11 mouse cellular contexts compared by ENCODE assay signal in the genomic region with DNA sequence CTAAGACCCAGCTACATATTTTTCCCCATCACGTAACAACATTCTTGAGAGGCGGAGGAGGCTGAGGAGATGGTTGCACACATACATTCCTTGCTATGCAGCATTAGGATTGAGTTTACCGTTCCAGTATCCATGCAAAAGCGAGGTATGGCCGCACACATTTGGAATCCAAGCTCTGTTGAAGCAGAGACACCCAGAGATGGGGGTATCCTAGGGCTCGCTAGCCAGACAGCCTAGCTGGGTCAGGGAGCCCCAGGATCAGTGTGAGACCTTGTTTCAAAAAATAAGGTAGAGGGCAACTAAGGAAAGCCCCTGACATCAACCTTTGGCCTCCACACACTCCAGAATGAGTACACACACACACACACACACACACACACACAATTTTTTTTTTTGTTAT.
DNase-seq lines count a peak whose midpoint lies in the region; ATAC-seq and TF ChIP-seq lines count a peak whose summit lies in the region.
"Had no signal": no experiment of that assay in that cellular context is flagged by ENCODE, and none has a peak within 500 bp of the region (broad histone marks: within the 10 kb centered on the region; RNA-seq: fewer than 3 reads in every experiment).

No protein-coding gene starts in this region.

- H3K79me2 ChIP-seq in liver, adult 2 months (ENCODE audit: control insufficient read depth, insufficient read depth, low read length), result no peaks in the 10 kb centered on the region

- ATAC-seq in forebrain, embryonic 11.5 days (replicated peaks; ENCODE audit: low FRiP score), result no peak
- ATAC-seq in forebrain, postnatal 0 days, result no peak
- ATAC-seq in hindbrain, embryonic 11.5 days (ENCODE audit: low FRiP score), result no peak
- no peak for ATAC-seq in hindbrain, embryonic 12.5 days (ENCODE audit: low FRiP score)
- ATAC-seq in liver, embryonic 12.5 days, result no peak

- peak; percentile 34 for DNase-seq in forebrain, embryonic 11.5 days (ENCODE audit: low spot score)
- DNase-seq in forebrain, postnatal 0 days, result no peak
- DNase-seq in hindbrain, embryonic 11.5 days (ENCODE audit: low spot score), result no peak
- DNase-seq in liver, adult 2 months (ENCODE audit: extremely low read depth, low read depth, low spot score), result no peak
- no peak for DNase-seq in liver
- no peak for DNase-seq in spleen, adult 18-20 months
- DNase-seq: cerebellum, postnatal 25 days; midbrain, embryonic 14.5 days had no signal

- H3K4me1 ChIP-seq in forebrain, embryonic 11.5 days (replicated peaks; ENCODE audit: control insufficient read depth, insufficient read depth, low read length), result peaks cover 9% of the 10 kb centered on the region
- 0 out of 2 replicates have a peak, but pooled peaks cover 3% of the 10 kb centered on the region for H3K4me1 ChIP-seq in forebrain, postnatal 0 days (ENCODE audit: insufficient read depth)
- H3K4me1 ChIP-seq in hindbrain, embryonic 11.5 days (replicated peaks; ENCODE audit: control insufficient read depth, insufficient read depth, low read length), result no peaks in the 10 kb centered on the region; the same call in 1 of the 2 replicates
- peaks cover 18% of the 10 kb centered on the region for H3K4me1 ChIP-seq in hindbrain, embryonic 12.5 days
- peaks cover 6% of the 10 kb centered on the region for H3K4me1 ChIP-seq in liver, adult 2 months (ENCODE audit: control insufficient read depth, insufficient read depth, low read length)
- H3K4me1 ChIP-seq in liver, embryonic 12.5 days, result peaks cover 55% of the 10 kb centered on the region

- no peak for TF ChIP-seq POLR2A in liver, adult 2 months (IDR thresholded peaks at IDR 0.05; ENCODE audit: extremely low read depth, insufficient read depth, low read length)

- no peaks in the 10 kb centered on the region for H3K36me3 ChIP-seq in forebrain, embryonic 11.5 days (ENCODE audit: control insufficient read depth, insufficient read depth, low read length)
- H3K36me3 ChIP-seq in forebrain, postnatal 0 days (ENCODE audit: insufficient read depth), result no peaks in the 10 kb centered on the region
- no peaks in the 10 kb centered on the region for H3K36me3 ChIP-seq in hindbrain, embryonic 11.5 days (ENCODE audit: control insufficient read depth, insufficient read depth, low read length)
- H3K36me3 ChIP-seq in hindbrain, embryonic 12.5 days, result no peaks in the 10 kb centered on the region
- no peaks in the 10 kb centered on the region for H3K36me3 ChIP-seq in liver, adult 2 months (ENCODE audit: control insufficient read depth, insufficient read depth, low read length)
- H3K36me3 ChIP-seq in liver, embryonic 12.5 days, result no peaks in the 10 kb centered on the region

- H3K9ac ChIP-seq in forebrain, embryonic 11.5 days (ENCODE audit: low read length), result no peak overlapping the region
- H3K9ac ChIP-seq in forebrain, postnatal 0 days, result no peak overlapping the region
- no peak overlapping the region for H3K9ac ChIP-seq in hindbrain, embryonic 11.5 days (ENCODE audit: low read depth, low read length)
- no peak overlapping the region for H3K9ac ChIP-seq in hindbrain, embryonic 12.5 days
- no peak overlapping the region for H3K9ac ChIP-seq in liver, adult 2 months (ENCODE audit: low read depth, low read length)
- no peak overlapping the region for H3K9ac ChIP-seq in liver, embryonic 12.5 days
- H3K9ac ChIP-seq: hindbrain, embryonic 14.5 days had no signal

- no peak overlapping the region for H3K4me3 ChIP-seq in forebrain, embryonic 11.5 days (ENCODE audit: low read depth, low read length)
- H3K4me3 ChIP-seq in forebrain, postnatal 0 days (ENCODE audit: low read depth, low read length), result no peak overlapping the region
- H3K4me3 ChIP-seq in hindbrain, embryonic 11.5 days (ENCODE audit: low read depth, low read length), result no peak overlapping the region
- no peak overlapping the region for H3K4me3 ChIP-seq in hindbrain, embryonic 12.5 days
- H3K4me3 ChIP-seq in liver, adult 2 months (ENCODE audit: insufficient read depth, low read depth, low read length), result no peak overlapping the region
- H3K4me3 ChIP-seq in liver, embryonic 12.5 days, result no peak overlapping the region

- H3K27ac ChIP-seq in forebrain, embryonic 11.5 days (ENCODE audit: low read depth, low read length), result no peak overlapping the region
- no peak overlapping the region for H3K27ac ChIP-seq in forebrain, postnatal 0 days (ENCODE audit: low read depth, low read length)
- H3K27ac ChIP-seq in hindbrain, embryonic 11.5 days (ENCODE audit: low read depth, low read length), result 0 out of 2 replicates have a peak overlapping the region, but pooled peaks have one; percentile 17
- no peak overlapping the region for H3K27ac ChIP-seq in hindbrain, embryonic 12.5 days
- peak overlapping the region; percentile 15; the same call in 1 of the 2 replicates for H3K27ac ChIP-seq in liver, adult 2 months (replicated peaks; ENCODE audit: insufficient read depth, low read depth, low read length)
- peak overlapping the region; percentile 83 for H3K27ac ChIP-seq in liver, embryonic 12.5 days
- H3K27ac ChIP-seq: hindbrain, embryonic 14.5 days had no signal

- TF ChIP-seq CTCF in forebrain, postnatal 0 days (IDR thresholded peaks at IDR 0.05; ENCODE audit: low read depth), result no peak
- no peak for TF ChIP-seq CTCF in liver, adult 2 months (IDR thresholded peaks at IDR 0.05; ENCODE audit: low read depth, low read length)

- 93% methylated on average over 6 of the region's 6 CpGs for WGBS in forebrain, embryonic 11.5 days
- WGBS in forebrain, postnatal 0 days, result 97% methylated on average over 6 of the region's 6 CpGs
- WGBS in hindbrain, embryonic 11.5 days, result 89% methylated on average over 6 of the region's 6 CpGs
- WGBS in hindbrain, embryonic 12.5 days, result 89% methylated on average over 6 of the region's 6 CpGs
- 97% methylated on average over 6 of the region's 6 CpGs for WGBS in liver, adult 2 months
- WGBS in liver, embryonic 12.5 days (ENCODE audit: insufficient replicate concordance), result 90% methylated on average over 6 of the region's 6 CpGs

- no peaks in the 10 kb centered on the region for H3K9me3 ChIP-seq in forebrain, embryonic 11.5 days (ENCODE audit: control insufficient read depth, low read length)
- H3K9me3 ChIP-seq in forebrain, postnatal 0 days (ENCODE audit: low read length), result no peaks in the 10 kb centered on the region
- no peaks in the 10 kb centered on the region for H3K9me3 ChIP-seq in hindbrain, embryonic 11.5 days (ENCODE audit: control insufficient read depth, low read length)
- no peaks in the 10 kb centered on the region for H3K9me3 ChIP-seq in hindbrain, embryonic 12.5 days (replicated peaks)
- H3K9me3 ChIP-seq in liver, embryonic 12.5 days (replicated peaks), result no peaks in the 10 kb centered on the region

- H3K4me2 ChIP-seq in forebrain, embryonic 11.5 days (ENCODE audit: low read depth, low read length, severe bottlenecking), result no peak overlapping the region
- H3K4me2 ChIP-seq in forebrain, postnatal 0 days (ENCODE audit: low read depth), result no peak overlapping the region
- no peak overlapping the region for H3K4me2 ChIP-seq in hindbrain, embryonic 11.5 days (replicated peaks; ENCODE audit: low read depth, low read length)
- no peak overlapping the region for H3K4me2 ChIP-seq in hindbrain, embryonic 12.5 days (replicated peaks)
- no peak overlapping the region for H3K4me2 ChIP-seq in liver, embryonic 12.5 days
- H3K4me2 ChIP-seq: hindbrain, embryonic 14.5 days had no signal

- H3K27me3 ChIP-seq in forebrain, embryonic 11.5 days (ENCODE audit: control insufficient read depth, insufficient read depth, low read length), result no peaks in the 10 kb centered on the region
- H3K27me3 ChIP-seq in forebrain, postnatal 0 days (ENCODE audit: insufficient read depth, low read length), result no peaks in the 10 kb centered on the region
- no peaks in the 10 kb centered on the region for H3K27me3 ChIP-seq in hindbrain, embryonic 11.5 days (ENCODE audit: control insufficient read depth, insufficient read depth, low read length)
- H3K27me3 ChIP-seq in hindbrain, embryonic 12.5 days, result no peaks in the 10 kb centered on the region
- H3K27me3 ChIP-seq in liver, adult 2 months (ENCODE audit: control insufficient read depth, insufficient read depth, low read length), result no peaks in the 10 kb centered on the region
- H3K27me3 ChIP-seq in liver, embryonic 12.5 days (replicated peaks), result no peaks in the 10 kb centered on the region

Comparison
In these comparisons a context has a peak if more than half of its experiments do, and no peak if none do; other contexts are left out.
1. H3K27ac ChIP-seq: peak in hindbrain, embryonic 11.5 days (single experiment), liver, adult 2 months (single experiment) and liver, embryonic 12.5 days (single experiment); none in forebrain, embryonic 11.5 days (single experiment), forebrain, postnatal 0 days (single experiment) and hindbrain, embryonic 12.5 days (single experiment).